Mouse (Mus musculus) liver, adult 10 weeks (tissue): ENCODE data around the gene Ubap1. TPM values are rescaled to one million over a fixed set of nuclear protein-coding genes. Genes with fewer than 3 reads are reported as not detected.

Experiments used
- polyA plus RNA-seq: library from polyadenylated mRNA; stranded (reverse); fragments of 350-450 nt; fragmentation: Illumina TruSeq; extraction: RNeasy Lipid Tissue Mini Kit (QIAGEN cat#74804); gene quantifications from one replicate; pipeline ENCODE4 v1.2.3, GENCODE M21; 2014; ENCODE audit warnings: low read depth, low replicate concordance

Gene Ubap1
- 31.5 TPM for polyA plus RNA-seq

GRCm38 (mm10) chr4:41348584-41349198 lies at the start of gene Ubap1:
TSS of gene Ubap1 (plus strand) at chr4:41348996.

GRCm38 (mm10) chr4:41314141-41315129 lies 34.4 kb upstream of the Ubap1 start, which contains the start of gene Dcaf12:
TSS of gene Dcaf12 (minus strand) at chr4:41314889.

Other genes starting within 250 kb of the Ubap1 start
- 0.74 TPM for gene Nol6, start 224.5 kb upstream of the Ubap1 start, polyA plus RNA-seq
- 171 TPM for gene Ube2r2, start 213.3 kb upstream of the Ubap1 start, polyA plus RNA-seq
- 8.7 TPM for gene Ubap2, start 73.9 kb upstream of the Ubap1 start, polyA plus RNA-seq
- 12.3 TPM for gene Dcaf12, start 34.1 kb upstream of the Ubap1 start, polyA plus RNA-seq
- gene Kif24, start 115.9 kb downstream of the Ubap1 start, polyA plus RNA-seq, result 0.16 TPM
- 20.0 TPM for gene Nudt2, start 116.2 kb downstream of the Ubap1 start, polyA plus RNA-seq
- 10.2 TPM for gene AI464131, start 154.1 kb downstream of the Ubap1 start, polyA plus RNA-seq
- gene 1110017D15Rik, start 168.3 kb downstream of the Ubap1 start, polyA plus RNA-seq, result not detected
- 0.77 TPM for gene Fam219a, start 220.5 kb downstream of the Ubap1 start, polyA plus RNA-seq
- gene Dnaic1, start 220.8 kb downstream of the Ubap1 start, polyA plus RNA-seq, result not detected